Mouse (Mus musculus): ENCODE data around the gene Zwint. TPM values are rescaled to one million over a fixed set of nuclear protein-coding genes. Genes with fewer than 3 reads are reported as not detected.

Gene Zwint
- polyA plus RNA-seq (2014; fragmentation: Illumina TruSeq; extraction: RNeasy Lipid Tissue Mini Kit (QIAGEN cat#74804); ENCODE audit: low replicate concordance) = 29.1 TPM

DNA sequence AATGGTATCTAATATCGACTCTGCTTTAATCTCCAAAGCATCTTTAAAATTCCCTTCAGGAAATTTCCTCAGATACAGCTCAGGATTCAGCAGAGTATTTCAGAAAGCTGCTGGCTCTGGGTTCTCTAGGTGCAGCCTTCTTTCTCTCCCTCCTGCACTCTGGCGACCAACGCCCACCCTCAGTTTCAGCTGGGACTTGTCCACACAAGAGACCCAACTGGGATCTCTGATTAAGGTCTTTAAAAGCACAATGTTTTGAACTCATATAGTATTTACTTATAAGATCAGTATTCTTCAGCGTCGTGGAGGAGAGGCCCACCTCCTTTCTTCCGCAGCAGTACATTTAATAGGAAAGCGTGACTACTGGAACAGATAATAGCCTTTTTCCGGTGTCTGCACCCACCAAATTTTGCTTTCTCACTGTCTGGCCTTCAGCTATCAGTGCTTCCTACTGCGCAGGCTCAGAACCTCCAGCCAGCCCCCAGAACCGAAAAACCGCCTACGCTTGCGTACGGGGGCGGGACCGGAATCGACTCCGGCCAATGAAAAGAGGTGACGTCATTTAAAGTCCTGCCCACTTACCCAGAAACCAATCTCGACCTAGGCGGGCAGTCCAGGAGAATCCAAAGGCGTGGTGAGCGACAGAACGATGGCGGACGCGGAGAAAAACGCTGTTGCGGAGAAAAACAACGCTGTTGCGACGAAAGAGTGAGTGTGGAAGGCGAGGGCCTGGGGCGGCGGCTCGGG is at the start of gene Zwint:
Gene Zwint (plus strand): TSS at position 576 of the 747 bp plus-strand sequence.

All from small intestine, adult 10 weeks (tissue).